Mouse (Mus musculus): Measurements from ENCODE around the gene Ube2q1. TPM values are rescaled to one million over a fixed set of nuclear protein-coding genes. Genes with fewer than 3 reads are reported as not detected.
A peak's percentile ranks its signal among the peaks of the same experiment; 100 is the strongest.

Ube2q1 gene
- polyA plus RNA-seq, 1 experiment from 2014 or later, result 21.3 TPM

DNA sequence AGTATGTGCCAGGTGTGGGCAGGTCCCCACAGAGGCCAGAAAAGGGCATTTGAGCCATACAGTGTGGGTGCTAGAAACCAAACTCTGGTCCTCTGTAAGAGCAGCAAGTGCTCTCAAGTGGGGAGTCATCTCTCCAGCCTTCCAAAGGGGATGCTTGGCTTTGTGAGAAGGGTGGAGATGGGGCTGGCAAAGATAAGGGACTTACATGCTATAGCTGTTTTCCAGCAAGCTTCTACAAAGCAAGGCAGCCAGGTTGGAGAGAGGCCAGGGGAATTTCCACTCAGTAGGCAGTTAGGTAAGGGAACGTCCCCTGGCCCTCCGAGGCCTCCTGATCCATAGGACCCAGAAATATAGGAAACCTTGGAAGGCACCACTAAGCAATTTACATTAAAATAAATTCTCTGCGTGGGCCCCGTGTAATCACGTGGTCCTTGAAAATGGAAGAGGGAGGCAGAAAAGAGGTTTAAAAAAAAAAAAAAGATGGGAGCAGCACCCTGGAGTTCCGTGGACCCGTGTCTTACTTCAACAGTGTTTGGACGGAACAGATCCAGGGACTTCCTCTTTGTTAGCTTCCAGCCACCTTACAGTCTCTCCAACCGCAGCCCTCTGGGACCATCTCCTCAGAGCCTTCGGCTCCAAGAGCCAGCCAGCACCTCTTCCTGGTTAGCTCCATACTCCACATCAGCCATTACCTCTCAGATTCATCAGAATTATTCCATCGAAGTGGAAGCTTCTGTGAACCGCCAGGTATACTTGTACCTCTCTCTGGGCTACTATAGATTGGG lies 47.1 kb downstream of the Ube2q1 start:
- ATAC-seq (replicated peaks; ENCODE audit: low FRiP score, low TSS enrichment, low read depth) (no peak), DNase-seq (ENCODE audit: low spot score) (no peak)
- Histone ChIP-seq H3K4me2 (ENCODE audit: low read length) (no peak overlapping the region), H3K27ac (ENCODE audit: low read depth) (no peak overlapping the region), H3K27me3 (replicated peaks; ENCODE audit: control insufficient read depth, insufficient read depth, low read length) (no peaks in the 10 kb centered on the region), H3K9me3 (ENCODE audit: control insufficient read depth, low read length) (no peaks in the 10 kb centered on the region), H3K36me3 (ENCODE audit: control insufficient read depth, insufficient read depth, low read length) (no peaks in the 10 kb centered on the region), H3K9ac (ENCODE audit: low read length) (no peak overlapping the region), H3K4me1 (replicated peaks; ENCODE audit: control insufficient read depth, insufficient read depth, low read length) (no peaks in the 10 kb centered on the region), H3K4me3 (ENCODE audit: low read depth, low read length) (no peak overlapping the region)
- 81% methylated on average over 12 of the region's 12 CpGs for WGBS

DNA sequence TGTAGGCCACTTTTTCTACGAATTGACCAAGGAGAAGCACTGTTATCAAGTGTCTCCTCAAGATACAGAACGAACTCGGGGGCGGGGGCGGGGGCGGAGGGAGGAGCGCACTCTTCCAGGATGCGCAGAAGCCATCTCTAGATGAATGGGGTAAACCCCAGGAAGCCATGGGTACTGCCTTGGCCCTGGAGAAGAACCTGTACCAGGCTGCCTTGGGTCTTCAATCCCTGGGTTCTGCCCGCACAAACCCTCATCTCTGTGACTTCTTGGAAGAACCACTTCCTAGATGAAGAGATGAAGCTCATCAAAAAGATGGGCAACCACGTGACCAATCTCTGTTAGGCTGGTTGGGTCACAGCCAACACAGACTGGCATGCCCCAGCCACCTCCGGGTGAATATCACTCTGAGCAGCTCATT lies 47.7 kb downstream of the Ube2q1 start:
- Histone ChIP-seq H3K36me3 (ENCODE audit: control insufficient read depth, insufficient read depth, low read length) (no peaks in the 10 kb centered on the region), H3K9me3 (ENCODE audit: control insufficient read depth, low read length) (no peaks in the 10 kb centered on the region), H3K4me3 (ENCODE audit: low read depth, low read length) (no peak overlapping the region), H3K4me1 (replicated peaks; ENCODE audit: control insufficient read depth, insufficient read depth, low read length) (no peaks in the 10 kb centered on the region), H3K4me2 (ENCODE audit: low read length) (no peak overlapping the region), H3K9ac (ENCODE audit: low read length) (no peak overlapping the region), H3K27me3 (replicated peaks; ENCODE audit: control insufficient read depth, insufficient read depth, low read length) (no peaks in the 10 kb centered on the region), H3K27ac (ENCODE audit: low read depth) (no peak overlapping the region)
- no peak for ATAC-seq (replicated peaks; ENCODE audit: low FRiP score, low TSS enrichment, low read depth)
- 82% methylated on average over 11 of the region's 11 CpGs for WGBS
- DNase-seq (ENCODE audit: low spot score), result no peak

DNA sequence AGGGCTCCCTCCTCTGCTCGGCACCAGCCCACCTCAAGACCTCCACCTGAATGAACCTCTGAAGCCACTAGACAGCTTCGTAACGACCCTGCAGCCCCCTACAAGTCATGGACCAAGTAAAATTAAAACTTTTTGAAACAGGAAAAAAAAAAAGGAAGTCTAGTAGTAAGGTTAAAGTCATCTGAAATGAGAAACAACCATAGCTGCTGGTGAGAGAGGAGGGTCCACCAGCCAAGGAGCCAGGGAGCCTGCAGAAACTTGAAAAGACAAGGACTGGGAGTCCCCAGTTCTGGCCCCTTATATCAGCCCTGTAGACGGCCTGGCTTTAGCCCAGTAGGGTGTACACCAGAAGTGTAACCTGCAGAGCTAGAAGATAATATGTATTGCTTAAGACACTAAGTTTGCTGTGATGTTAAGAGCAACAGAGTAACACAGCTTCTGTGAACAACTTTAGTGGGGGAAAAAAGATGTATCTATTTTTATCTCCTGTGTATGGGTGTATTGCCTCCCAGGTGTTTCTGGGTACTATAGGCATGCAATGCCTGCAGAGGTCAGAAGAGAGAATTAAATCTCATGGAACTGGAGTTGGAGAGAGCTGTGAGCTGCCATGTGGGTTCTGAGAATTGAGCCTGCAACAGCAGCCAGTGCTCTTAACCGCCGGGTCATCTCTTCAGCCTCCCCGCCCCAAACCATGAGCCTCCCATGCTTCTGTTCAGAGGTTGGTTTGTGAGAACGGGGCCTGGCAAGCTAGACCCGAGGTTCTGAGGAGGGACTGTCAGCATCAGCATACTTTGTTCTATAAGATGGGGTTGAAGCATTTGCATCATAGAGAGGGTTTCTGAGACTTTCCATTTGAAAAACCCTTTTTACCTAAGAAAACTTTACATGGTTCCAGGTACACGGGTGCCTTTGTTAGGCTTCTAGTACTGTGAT lies 48.4 kb downstream of the Ube2q1 start:
- H3K27me3 ChIP-seq (replicated peaks; ENCODE audit: control insufficient read depth, insufficient read depth, low read length), result no peaks in the 10 kb centered on the region
- no peaks in the 10 kb centered on the region for H3K36me3 ChIP-seq (ENCODE audit: control insufficient read depth, insufficient read depth, low read length)
- H3K4me1 ChIP-seq (replicated peaks; ENCODE audit: control insufficient read depth, insufficient read depth, low read length), result no peaks in the 10 kb centered on the region
- H3K9ac ChIP-seq (ENCODE audit: low read length), result no peak overlapping the region
- no peak overlapping the region for H3K27ac ChIP-seq (ENCODE audit: low read depth)
- no peaks in the 10 kb centered on the region for H3K9me3 ChIP-seq (ENCODE audit: control insufficient read depth, low read length)
- 68% methylated on average over 10 of the region's 10 CpGs for WGBS
- H3K4me2 ChIP-seq (ENCODE audit: low read length), result no peak overlapping the region
- no peak overlapping the region for H3K4me3 ChIP-seq (ENCODE audit: low read depth, low read length)
- ATAC-seq (replicated peaks; ENCODE audit: low FRiP score, low TSS enrichment, low read depth) (no peak), DNase-seq (ENCODE audit: low spot score) (no peak)

DNA sequence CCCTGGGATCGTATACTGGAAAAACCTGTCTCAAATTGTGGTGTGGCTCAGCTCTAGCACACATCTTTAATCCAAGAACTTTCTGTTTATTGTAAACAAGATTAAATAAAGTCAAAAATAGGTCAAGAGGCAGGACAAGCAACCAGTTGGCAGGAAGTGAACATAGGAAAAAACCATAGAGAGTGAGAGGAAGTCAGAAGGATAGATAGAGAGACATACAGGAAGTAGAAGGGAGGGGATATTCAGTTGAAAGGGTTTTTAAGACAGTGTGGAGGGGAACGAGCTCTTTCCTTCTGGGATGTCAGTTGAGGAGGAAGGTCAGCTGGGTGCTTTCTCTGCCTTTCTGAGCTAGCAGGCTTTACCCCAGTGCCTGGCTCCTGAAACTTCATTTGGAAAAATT lies 50.2 kb downstream of the Ube2q1 start:
- no peak for ATAC-seq (replicated peaks; ENCODE audit: low FRiP score, low TSS enrichment, low read depth)
- no peak for DNase-seq (ENCODE audit: low spot score)
- H3K27me3 ChIP-seq (replicated peaks; ENCODE audit: control insufficient read depth, insufficient read depth, low read length), result peaks cover 5% of the 10 kb centered on the region
- WGBS, result 58% methylated on average over 2 of the region's 2 CpGs
- no peak overlapping the region for H3K9ac ChIP-seq (ENCODE audit: low read length)
- no peak overlapping the region for H3K4me3 ChIP-seq (ENCODE audit: low read depth, low read length)
- H3K36me3 ChIP-seq (ENCODE audit: control insufficient read depth, insufficient read depth, low read length), result no peaks in the 10 kb centered on the region
- H3K4me2 ChIP-seq (ENCODE audit: low read length), result no peak overlapping the region
- no peaks in the 10 kb centered on the region for H3K9me3 ChIP-seq (ENCODE audit: control insufficient read depth, low read length)
- no peaks in the 10 kb centered on the region for H3K4me1 ChIP-seq (replicated peaks; ENCODE audit: control insufficient read depth, insufficient read depth, low read length)
- H3K27ac ChIP-seq (ENCODE audit: low read depth), result no peak overlapping the region

DNA sequence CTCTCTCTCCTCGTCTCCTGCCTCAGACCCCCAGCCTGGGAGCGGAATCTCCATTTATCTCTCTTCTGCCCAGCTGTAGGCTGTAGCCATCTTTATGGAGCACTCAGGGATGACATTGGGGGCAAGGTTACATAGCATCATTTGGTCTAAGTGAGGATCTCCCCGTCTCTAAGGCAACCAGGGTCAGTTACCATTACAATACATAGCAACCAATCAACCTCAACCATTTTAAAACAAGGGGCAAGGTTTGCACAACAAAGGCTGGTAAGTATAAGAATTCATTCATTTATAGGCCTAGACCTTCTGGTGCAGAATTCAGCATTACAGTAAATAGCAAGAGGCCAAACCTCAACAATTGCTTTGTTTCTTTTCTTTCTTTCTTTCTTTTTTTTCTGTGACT lies 52.9 kb downstream of the Ube2q1 start:
- ATAC-seq (replicated peaks; ENCODE audit: low FRiP score, low TSS enrichment, low read depth) (no peak), DNase-seq (ENCODE audit: low spot score) (no peak)
- Histone ChIP-seq H3K9ac (ENCODE audit: low read length) (no peak overlapping the region), H3K36me3 (ENCODE audit: control insufficient read depth, insufficient read depth, low read length) (no peaks in the 10 kb centered on the region), H3K4me3 (ENCODE audit: low read depth, low read length) (no peak overlapping the region), H3K4me1 (replicated peaks; ENCODE audit: control insufficient read depth, insufficient read depth, low read length) (no peaks in the 10 kb centered on the region), H3K9me3 (ENCODE audit: control insufficient read depth, low read length) (no peaks in the 10 kb centered on the region), H3K27me3 (replicated peaks; ENCODE audit: control insufficient read depth, insufficient read depth, low read length) (peaks cover 32% of the 10 kb centered on the region), H3K27ac (ENCODE audit: low read depth) (no peak overlapping the region), H3K4me2 (ENCODE audit: low read length) (no peak overlapping the region)
- WGBS, result 68% methylated on average over 3 of the region's 3 CpGs

DNA sequence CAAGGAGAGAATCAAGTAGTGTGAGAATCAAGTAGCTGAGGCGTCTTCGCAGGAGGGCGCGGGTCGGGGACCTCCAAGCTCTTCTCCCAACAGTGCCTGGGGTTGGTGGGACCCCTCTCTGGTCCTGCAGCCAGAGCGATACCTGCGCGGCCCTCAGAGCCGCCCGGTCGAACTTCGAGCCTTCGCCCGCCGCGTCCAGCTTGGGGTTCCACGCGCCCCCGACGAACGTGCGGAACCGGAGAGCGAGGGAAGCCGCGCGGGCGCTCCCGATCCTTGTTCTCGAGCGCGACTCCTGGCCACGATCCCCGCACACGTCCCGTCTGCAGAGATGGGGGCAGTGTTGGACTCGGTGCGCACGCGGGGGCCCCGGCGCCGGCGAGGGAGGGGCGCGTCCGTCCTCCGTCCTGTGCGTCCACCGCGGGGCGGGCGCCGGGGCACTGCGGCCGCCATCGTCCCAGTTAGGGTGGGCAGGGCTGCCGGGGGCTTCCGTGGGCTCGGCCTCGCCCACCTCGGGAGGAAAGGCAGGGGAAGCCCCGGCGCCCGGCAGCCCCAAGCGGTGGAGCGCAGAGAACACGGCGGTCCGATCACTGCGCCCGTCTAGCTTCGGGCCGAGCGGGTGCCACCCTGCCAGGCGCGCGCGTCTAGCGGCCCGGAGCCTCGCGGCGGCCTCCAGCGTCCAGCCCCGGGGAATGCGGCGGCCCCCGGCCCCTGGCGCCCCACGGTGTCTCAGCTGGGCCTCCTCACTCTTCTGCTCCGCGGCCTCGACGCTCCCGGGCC lies 57.6 kb downstream of the Ube2q1 start, which contains the start of gene She:
She (plus strand) TSS at position 556 of the 777 bp plus-strand sequence.
- Histone ChIP-seq H3K9me3 (ENCODE audit: control insufficient read depth, low read length) (no peaks in the 10 kb centered on the region), H3K36me3 (ENCODE audit: control insufficient read depth, insufficient read depth, low read length) (no peaks in the 10 kb centered on the region), H3K4me2 (ENCODE audit: low read length) (peak within 1 kb of the TSS; percentile 65), H3K27ac (ENCODE audit: low read depth) (peak within 1 kb of the TSS; percentile 43; the same call in 1 of the 2 replicates), H3K4me1 (replicated peaks; ENCODE audit: control insufficient read depth, insufficient read depth, low read length) (no peaks in the 10 kb centered on the region), H3K9ac (ENCODE audit: low read length) (peak within 1 kb of the TSS; percentile 51), H3K4me3 (ENCODE audit: low read depth, low read length) (peak within 1 kb of the TSS; percentile 46), H3K27me3 (replicated peaks; ENCODE audit: control insufficient read depth, insufficient read depth, low read length) (peaks cover 64% of the 10 kb centered on the region)
- DNase-seq (ENCODE audit: low spot score), result no peak
- ATAC-seq (replicated peaks; ENCODE audit: low FRiP score, low TSS enrichment, low read depth), result peak; percentile 27; the same call in 1 of the 2 replicates
- WGBS, result 2% methylated on average over 82 of the region's 96 CpGs

Other genes starting within 250 kb of the Ube2q1 start
- 13.4 and 14.5 TPM in 2 replicates for gene Adar, start 58.6 kb upstream of the Ube2q1 start, polyA plus RNA-seq (2014; fragmentation: Nextera tagmentation; extraction: Ambion mirVana)
- 2.6 TPM in 2 replicates for gene Chrnb2, start 9.0 kb upstream of the Ube2q1 start, polyA plus RNA-seq (2014; fragmentation: Nextera tagmentation; extraction: Ambion mirVana)
- gene She, start 57.8 kb downstream of the Ube2q1 start, polyA plus RNA-seq (2014; fragmentation: Nextera tagmentation; extraction: Ambion mirVana), result 4.2 TPM in 2 replicates
- 1.5 and 1.6 TPM in 2 replicates for gene Il6ra, start 139.6 kb downstream of the Ube2q1 start, polyA plus RNA-seq (2014; fragmentation: Nextera tagmentation; extraction: Ambion mirVana)
- 14.1 and 14.9 TPM in 2 replicates for gene Atp8b2, start 189.9 kb downstream of the Ube2q1 start, polyA plus RNA-seq (2014; fragmentation: Nextera tagmentation; extraction: Ambion mirVana)
- 121 and 126 TPM in 2 replicates for gene Hax1, start 225.2 kb downstream of the Ube2q1 start, polyA plus RNA-seq (2014; fragmentation: Nextera tagmentation; extraction: Ambion mirVana)

Data from intestine, embryonic 14.5 days (tissue).